Mouse (Mus musculus) stomach, embryonic 15.5 days (tissue): Measurements from ENCODE around the gene Ncoa1. TPM values are rescaled to one million over a fixed set of nuclear protein-coding genes. Genes with fewer than 3 reads are reported as not detected.

Experiments used
- ATAC-seq: fragments of 200-750 bp; cut with Nextera tagmentation; 2 replicates; pipeline ENCODE4 v1.8.0; 2017; ENCODE audit warnings: low read depth, moderate number of reproducible peaks, moderate TSS enrichment; ENCODE audit not compliant: insufficient read depth, low FRiP score
- H3K27ac ChIP-seq: fragments of 300-500 bp; sonication (generic); 2 replicates; pipeline ENCODE4 v1.5.1; 2015; ENCODE audit warnings: mild to moderate bottlenecking, inconsistent platforms
- H3K27me3 ChIP-seq: fragments of 300-500 bp; sonication (generic); replicated peaks from 2 replicates; pipeline ENCODE4 v1.6.1; 2015; ENCODE audit warnings: inconsistent platforms
- H3K36me3 ChIP-seq: fragments of 300-500 bp; sonication (generic); 2 replicates; pipeline ENCODE4 v1.6.1; 2015; ENCODE audit warnings: inconsistent platforms
- H3K4me1 ChIP-seq: fragments of 300-500 bp; sonication (generic); 2 replicates; pipeline ENCODE4 v1.6.1; 2015; ENCODE audit warnings: inconsistent platforms
- H3K4me2 ChIP-seq: fragments of 300-500 bp; sonication (generic); 2 replicates; pipeline ENCODE4 v1.6.1; 2015; ENCODE audit warnings: mild to moderate bottlenecking, inconsistent platforms
- H3K4me3 ChIP-seq: fragments of 300-500 bp; sonication (generic); replicated peaks from 2 replicates; pipeline ENCODE4 v1.5.1; 2015; ENCODE audit warnings: inconsistent platforms
- H3K9ac ChIP-seq: fragments of 300-500 bp; sonication (generic); 2 replicates; pipeline ENCODE4 v1.6.1; 2015; ENCODE audit warnings: inconsistent platforms
- H3K9me3 ChIP-seq: fragments of 300-500 bp; sonication (generic); 2 replicates; pipeline ENCODE4 v1.6.1; 2016; ENCODE audit warnings: inconsistent platforms
- WGBS: fragments of 180-500 bp; shearing (Covaris S2); methylation state at CpG from one replicate; pipeline ENCODE4 v1.1.7; 2015; 5-methylcytosine and 5-hydroxymethylcytosine counted together
- polyA plus RNA-seq: library from polyadenylated mRNA; unstranded; fragments of >200 nt; fragmentation: Nextera tagmentation; extraction: Ambion mirVana; gene quantifications from 2 replicates; pipeline ENCODE4 v1.2.1, GENCODE M21; 2015

The Ncoa1 gene
- polyA plus RNA-seq, 1 experiment from 2014 or later, result 8.3 TPM

DNA sequence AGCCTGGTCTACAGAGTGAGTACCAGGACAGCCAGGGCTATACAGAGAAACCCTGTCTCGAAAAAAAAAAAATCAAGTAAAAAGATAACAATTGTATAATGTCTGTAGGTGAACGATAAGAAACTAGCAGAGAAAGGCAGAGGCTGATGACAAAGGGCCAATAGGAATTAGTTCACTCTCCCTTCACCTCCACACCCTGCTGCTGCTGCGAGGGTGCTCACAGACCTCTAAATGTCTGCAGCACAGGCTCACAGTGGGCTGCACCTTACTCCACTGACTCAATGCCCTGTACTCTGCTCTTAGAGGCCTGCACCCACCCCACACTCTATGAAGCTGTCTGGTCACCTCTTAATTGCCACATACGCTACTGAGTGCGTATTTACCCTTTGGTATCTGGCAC, 45.0 kb downstream of the Ncoa1 start:
- Histone ChIP-seq H3K9ac (no peak overlapping the region), H3K9me3 (no peaks in the 10 kb centered on the region), H3K27ac (no peak overlapping the region), H3K4me1 (no peaks in the 10 kb centered on the region), H3K36me3 (no peaks in the 10 kb centered on the region), H3K27me3 (no peaks in the 10 kb centered on the region), H3K4me3 (no peak overlapping the region), H3K4me2 (no peak overlapping the region)
- ATAC-seq, result no peak
- WGBS, result 72% methylated on average over 5 of the region's 5 CpGs

GRCm38 (mm10) chr12:4430061-4430825, 46.7 kb downstream of the Ncoa1 start:
- Histone ChIP-seq H3K36me3 (no peaks in the 10 kb centered on the region), H3K4me2 (no peak overlapping the region), H3K9me3 (no peaks in the 10 kb centered on the region), H3K9ac (no peak overlapping the region), H3K4me1 (no peaks in the 10 kb centered on the region), H3K27ac (no peak overlapping the region), H3K27me3 (no peaks in the 10 kb centered on the region), H3K4me3 (no peak overlapping the region)
- ATAC-seq, result no peak
- WGBS, result 65% methylated on average over 3 of the region's 3 CpGs

GRCm38 (mm10) chr12:4418824-4419223, 58.2 kb downstream of the Ncoa1 start:
- Histone ChIP-seq H3K27ac (no peak overlapping the region), H3K27me3 (no peaks in the 10 kb centered on the region), H3K9ac (no peak overlapping the region), H3K36me3 (no peaks in the 10 kb centered on the region), H3K9me3 (no peaks in the 10 kb centered on the region), H3K4me1 (no peaks in the 10 kb centered on the region), H3K4me2 (no peak overlapping the region), H3K4me3 (no peak overlapping the region)
- ATAC-seq, result no peak
- 82% methylated on average over 4 of the region's 4 CpGs for WGBS

DNA sequence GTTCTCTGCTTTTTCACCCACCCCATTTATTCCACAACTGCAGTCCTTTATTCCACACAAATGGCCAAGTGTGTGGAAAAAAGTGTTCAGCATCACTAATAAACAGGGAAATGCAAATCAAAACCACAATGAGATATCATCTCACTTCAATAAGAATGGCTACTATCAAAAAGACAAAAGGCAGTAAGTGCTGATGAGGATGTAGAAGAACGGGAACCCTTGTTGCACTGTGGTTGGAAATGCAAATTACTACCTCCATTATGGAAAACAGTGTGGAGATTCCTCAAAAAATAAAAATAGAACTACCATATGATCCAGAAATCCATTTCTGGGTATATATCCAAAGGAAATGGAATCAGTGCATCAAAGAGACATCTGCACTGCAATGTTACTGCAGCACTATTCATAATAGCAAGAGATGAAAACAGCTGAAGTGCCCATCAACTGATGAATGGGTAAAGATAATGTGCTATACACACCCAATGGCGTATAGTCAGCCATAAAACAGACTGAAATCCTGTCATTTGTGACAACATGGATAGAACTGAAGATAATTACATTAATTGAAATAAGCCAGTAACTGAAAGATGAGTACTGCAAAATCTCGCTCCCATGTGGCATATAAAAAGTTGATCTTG, 59.2 kb downstream of the Ncoa1 start:
- H3K27me3 ChIP-seq, result no peaks in the 10 kb centered on the region
- no peaks in the 10 kb centered on the region for H3K9me3 ChIP-seq
- no peak overlapping the region for H3K27ac ChIP-seq
- H3K4me2 ChIP-seq, result no peak overlapping the region
- no peaks in the 10 kb centered on the region for H3K4me1 ChIP-seq
- H3K36me3 ChIP-seq, result no peaks in the 10 kb centered on the region
- H3K4me3 ChIP-seq, result no peak overlapping the region
- no peak for ATAC-seq
- 86% methylated on average over 3 of the region's 3 CpGs for WGBS
- no peak overlapping the region for H3K9ac ChIP-seq

DNA sequence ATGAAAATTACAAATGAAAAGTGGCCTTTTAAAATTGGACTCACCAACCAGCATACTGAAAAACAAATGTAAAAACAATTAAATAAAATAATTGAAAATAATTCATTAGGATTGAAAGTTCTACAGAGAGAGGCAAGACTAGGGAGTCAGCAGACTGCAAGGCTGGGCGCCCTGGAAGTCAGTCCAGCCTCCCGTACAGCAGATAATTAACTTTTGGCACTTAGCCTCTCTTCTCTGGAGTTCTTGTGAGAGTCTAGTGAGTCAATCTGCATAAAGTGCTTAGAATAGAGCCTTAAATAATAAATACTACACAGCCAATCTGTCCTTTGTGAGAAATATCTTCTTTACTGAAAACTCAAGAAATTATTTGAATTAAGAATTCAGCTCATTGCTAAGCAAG, 69.9 kb downstream of the Ncoa1 start:
- H3K9me3 ChIP-seq, result no peaks in the 10 kb centered on the region
- H3K4me1 ChIP-seq, result no peaks in the 10 kb centered on the region
- H3K27ac ChIP-seq, result no peak overlapping the region
- H3K4me3 ChIP-seq, result no peak overlapping the region
- H3K27me3 ChIP-seq, result no peaks in the 10 kb centered on the region
- H3K36me3 ChIP-seq, result no peaks in the 10 kb centered on the region
- no peak for ATAC-seq
- 66% methylated on average over 2 of the region's 2 CpGs for WGBS
- no peak overlapping the region for H3K4me2 ChIP-seq
- no peak overlapping the region for H3K9ac ChIP-seq

DNA sequence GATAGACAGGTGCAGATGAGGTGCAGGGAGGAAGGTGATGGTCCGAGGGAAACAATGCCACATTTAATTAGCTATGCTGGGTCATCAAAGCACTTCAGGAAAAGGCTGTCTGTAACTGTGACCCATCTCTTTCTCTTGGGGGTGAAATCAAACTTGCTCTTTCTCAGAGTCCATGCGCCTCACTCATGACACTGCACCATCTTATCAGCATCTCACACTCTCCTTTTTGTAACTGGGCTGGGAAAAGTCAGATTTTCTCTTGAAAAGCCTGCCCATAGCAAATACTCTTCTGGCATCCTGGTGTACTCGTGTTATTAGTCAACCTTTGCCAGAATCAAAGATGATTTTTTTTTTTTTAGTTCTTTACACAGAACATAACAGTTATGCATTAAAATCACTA, 70.8 kb downstream of the Ncoa1 start:
- no peaks in the 10 kb centered on the region for H3K27me3 ChIP-seq

GRCm38 (mm10) chr12:4403206-4403605, 73.8 kb downstream of the Ncoa1 start:
- no peaks in the 10 kb centered on the region for H3K36me3 ChIP-seq
- no peak overlapping the region for H3K9ac ChIP-seq
- H3K4me3 ChIP-seq, result no peak overlapping the region
- ATAC-seq, result no peak
- H3K27ac ChIP-seq, result no peak overlapping the region
- H3K27me3 ChIP-seq, result no peaks in the 10 kb centered on the region
- H3K4me2 ChIP-seq, result no peak overlapping the region
- no peaks in the 10 kb centered on the region for H3K9me3 ChIP-seq
- WGBS, result 73% methylated on average over 4 of the region's 4 CpGs
- H3K4me1 ChIP-seq, result no peaks in the 10 kb centered on the region

More for the DNA sequence above, 70.8 kb downstream of the Ncoa1 start:
- no peaks in the 10 kb centered on the region for H3K9me3 ChIP-seq
- H3K36me3 ChIP-seq, result no peaks in the 10 kb centered on the region
- no peak overlapping the region for H3K27ac ChIP-seq
- no peak overlapping the region for H3K4me2 ChIP-seq
- no peak for ATAC-seq
- WGBS, result 81% methylated on average over 3 of the region's 3 CpGs
- no peak overlapping the region for H3K4me3 ChIP-seq
- no peaks in the 10 kb centered on the region for H3K4me1 ChIP-seq
- no peak overlapping the region for H3K9ac ChIP-seq

DNA sequence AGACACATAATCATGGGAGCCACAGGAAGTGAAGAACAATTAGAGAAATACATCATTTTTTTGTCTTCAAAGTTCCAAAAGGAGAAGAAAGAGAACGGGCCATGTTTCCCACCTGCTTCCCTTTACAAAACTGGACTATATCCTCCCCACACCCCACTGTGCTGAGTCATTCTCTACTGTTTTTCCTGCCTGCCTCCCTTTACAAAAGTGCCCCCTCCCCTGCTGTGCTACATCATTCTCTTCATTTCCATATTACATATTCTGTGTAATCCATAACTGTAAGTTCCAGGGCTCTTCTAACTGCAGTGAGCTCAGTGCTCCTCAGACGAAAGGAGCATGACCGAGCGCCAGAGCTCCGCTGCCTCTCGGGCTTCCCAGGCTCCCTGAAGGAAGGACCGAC, 80.8 kb downstream of the Ncoa1 start:
- Histone ChIP-seq H3K9me3 (no peaks in the 10 kb centered on the region), H3K36me3 (no peaks in the 10 kb centered on the region), H3K4me2 (no peak overlapping the region), H3K27ac (no peak overlapping the region), H3K4me1 (no peaks in the 10 kb centered on the region), H3K27me3 (no peaks in the 10 kb centered on the region), H3K9ac (no peak overlapping the region), H3K4me3 (no peak overlapping the region)
- no peak for ATAC-seq
- 83% methylated on average over 7 of the region's 7 CpGs for WGBS

DNA sequence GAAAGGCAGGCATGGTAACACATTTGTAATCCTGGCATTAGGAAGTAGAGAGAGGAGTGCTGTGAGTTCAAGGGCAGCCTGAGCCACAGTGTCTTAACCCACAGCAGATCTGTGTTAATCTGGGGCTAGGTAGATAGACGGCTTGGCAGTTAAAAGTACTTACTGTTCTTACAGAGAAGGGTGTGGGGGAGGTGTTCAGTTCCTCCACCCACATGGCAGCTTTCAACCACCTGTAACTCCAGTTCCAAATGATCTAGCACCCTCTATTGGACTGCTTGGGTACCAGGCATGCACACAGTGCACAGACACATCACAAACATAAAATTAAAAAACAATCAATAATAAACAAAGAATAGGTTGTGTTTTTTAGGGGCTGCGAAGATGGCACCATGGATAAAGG, 84.4 kb downstream of the Ncoa1 start:
- WGBS, result 64% methylated on average over 2 of the region's 2 CpGs
- H3K4me1 ChIP-seq, result no peaks in the 10 kb centered on the region
- no peak overlapping the region for H3K27ac ChIP-seq
- no peaks in the 10 kb centered on the region for H3K27me3 ChIP-seq
- ATAC-seq, result no peak
- no peak overlapping the region for H3K4me3 ChIP-seq
- H3K9ac ChIP-seq, result no peak overlapping the region
- H3K4me2 ChIP-seq, result no peak overlapping the region
- no peaks in the 10 kb centered on the region for H3K36me3 ChIP-seq
- no peaks in the 10 kb centered on the region for H3K9me3 ChIP-seq

DNA sequence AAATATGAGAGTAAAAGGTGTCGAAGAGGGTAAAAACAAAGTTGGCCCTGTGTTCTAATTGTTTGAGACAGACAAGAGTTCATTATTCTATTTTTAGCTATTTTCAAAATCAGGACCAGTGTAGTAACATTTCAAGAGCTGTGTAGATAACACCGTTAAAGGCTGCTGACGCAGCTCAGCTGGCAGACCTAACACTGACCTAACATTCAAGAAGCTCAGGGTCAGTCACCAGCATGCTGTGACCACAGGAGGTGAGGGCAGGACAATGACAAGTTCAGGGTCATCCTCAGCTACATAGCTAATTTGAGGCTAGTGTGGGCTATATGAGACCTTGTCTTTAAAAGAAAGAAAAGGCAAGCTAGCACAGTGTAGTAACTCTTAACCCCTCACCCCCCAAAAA, 84.9 kb downstream of the Ncoa1 start:
- Histone ChIP-seq H3K27ac (no peak overlapping the region), H3K4me1 (no peaks in the 10 kb centered on the region), H3K36me3 (no peaks in the 10 kb centered on the region), H3K9me3 (no peaks in the 10 kb centered on the region), H3K4me2 (no peak overlapping the region), H3K4me3 (no peak overlapping the region), H3K9ac (no peak overlapping the region), H3K27me3 (no peaks in the 10 kb centered on the region)
- 62% methylated on average over 3 of the region's 3 CpGs for WGBS
- no peak for ATAC-seq

- H3K4me3 ChIP-seq, result no peak overlapping the region
- no peaks in the 10 kb centered on the region for H3K9me3 ChIP-seq
- H3K4me2 ChIP-seq, result no peak overlapping the region
- no peaks in the 10 kb centered on the region for H3K4me1 ChIP-seq
- ATAC-seq, result no peak
- no peak overlapping the region for H3K27ac ChIP-seq
- H3K9ac ChIP-seq, result no peak overlapping the region
- no peaks in the 10 kb centered on the region for H3K36me3 ChIP-seq
- no peaks in the 10 kb centered on the region for H3K27me3 ChIP-seq
- 55% methylated on average over 4 of the region's 4 CpGs for WGBS
Measured at GRCm38 (mm10) chr12:4391256-4391655, 85.7 kb downstream of the Ncoa1 start.

DNA sequence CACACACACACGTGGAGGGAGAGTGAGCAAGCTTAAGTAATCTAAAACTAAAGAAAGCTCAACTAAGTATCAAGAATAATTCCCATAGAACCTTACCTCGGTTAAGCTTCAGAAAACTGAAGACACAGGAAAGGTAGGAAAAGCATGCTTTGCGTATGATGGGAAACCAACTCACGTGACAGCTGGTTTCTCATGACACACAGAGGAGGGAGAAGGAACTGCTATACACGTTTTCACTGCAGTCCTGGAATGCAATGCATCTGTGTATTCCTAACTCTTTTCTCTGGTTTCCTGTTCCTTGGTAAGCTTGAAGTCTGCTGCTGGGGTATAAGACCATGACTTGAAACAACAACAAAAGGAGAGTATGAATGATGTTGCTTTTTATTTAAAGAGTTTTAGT, 86.3 kb downstream of the Ncoa1 start:
- H3K36me3 ChIP-seq, result no peaks in the 10 kb centered on the region
- no peak overlapping the region for H3K4me2 ChIP-seq
- no peak overlapping the region for H3K27ac ChIP-seq
- no peak overlapping the region for H3K9ac ChIP-seq
- ATAC-seq, result no peak
- H3K4me1 ChIP-seq, result no peaks in the 10 kb centered on the region
- no peak overlapping the region for H3K4me3 ChIP-seq
- WGBS, result 58% methylated on average over 5 of the region's 5 CpGs
- H3K9me3 ChIP-seq, result no peaks in the 10 kb centered on the region
- no peaks in the 10 kb centered on the region for H3K27me3 ChIP-seq
